Mouse (Mus musculus) spleen, adult 2 months (tissue): ENCODE data around the gene Dll4.

Experiments used
- CTCF ChIP-seq: fragments of 200-500 bp; IDR thresholded peaks from 2 replicates; pipeline ENCODE4 v1.5.1; 2011; ENCODE audit warnings: mild to moderate bottlenecking, inconsistent platforms; ENCODE audit not compliant: insufficient read depth, insufficient read length, insufficient replicate concordance; ENCODE audit errors: extremely low read depth
- POLR2A ChIP-seq: fragments of 200-500 bp; IDR thresholded peaks from 2 replicates; pipeline ENCODE4 v1.6.1; 2011; ENCODE audit warnings: low read depth, low read length, inconsistent platforms

DNA sequence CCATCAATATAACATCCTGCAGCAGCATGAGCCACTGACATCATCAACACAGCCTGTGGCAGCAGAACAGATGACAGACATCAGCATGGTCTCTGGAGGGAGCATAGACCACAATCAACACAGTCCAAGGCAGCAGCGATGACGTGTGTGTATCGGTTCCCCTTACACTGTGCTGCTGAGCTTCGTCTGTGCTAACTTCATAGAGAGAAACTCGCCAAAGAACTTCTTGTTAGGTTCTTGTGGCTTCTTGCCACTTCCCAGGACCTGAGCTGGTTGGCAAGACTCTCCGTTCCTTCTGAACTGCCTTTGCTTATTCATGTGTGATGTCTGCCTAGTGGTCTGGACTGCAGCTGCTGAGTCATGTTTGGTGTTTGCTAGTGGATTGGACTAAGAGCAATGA, 32.7 kb downstream of the Dll4 start:
- TF ChIP-seq CTCF (no peak), POLR2A (no peak)
